Mouse (Mus musculus) ovary, adult 18-20 months (tissue): ENCODE measurements at regions not wholly inside any gene's neighbourhood (a gene's known extent, or its start where the extent isn't known, plus 50 kb on each side); places are given as distances from the start of the nearest gene placed in this dataset.

Experiments
- DNase-seq: peaks from one replicate; pipeline ENCODE4 v3.0.0; 2022; ENCODE audit warnings: low spot score, mixed read lengths

DNA sequence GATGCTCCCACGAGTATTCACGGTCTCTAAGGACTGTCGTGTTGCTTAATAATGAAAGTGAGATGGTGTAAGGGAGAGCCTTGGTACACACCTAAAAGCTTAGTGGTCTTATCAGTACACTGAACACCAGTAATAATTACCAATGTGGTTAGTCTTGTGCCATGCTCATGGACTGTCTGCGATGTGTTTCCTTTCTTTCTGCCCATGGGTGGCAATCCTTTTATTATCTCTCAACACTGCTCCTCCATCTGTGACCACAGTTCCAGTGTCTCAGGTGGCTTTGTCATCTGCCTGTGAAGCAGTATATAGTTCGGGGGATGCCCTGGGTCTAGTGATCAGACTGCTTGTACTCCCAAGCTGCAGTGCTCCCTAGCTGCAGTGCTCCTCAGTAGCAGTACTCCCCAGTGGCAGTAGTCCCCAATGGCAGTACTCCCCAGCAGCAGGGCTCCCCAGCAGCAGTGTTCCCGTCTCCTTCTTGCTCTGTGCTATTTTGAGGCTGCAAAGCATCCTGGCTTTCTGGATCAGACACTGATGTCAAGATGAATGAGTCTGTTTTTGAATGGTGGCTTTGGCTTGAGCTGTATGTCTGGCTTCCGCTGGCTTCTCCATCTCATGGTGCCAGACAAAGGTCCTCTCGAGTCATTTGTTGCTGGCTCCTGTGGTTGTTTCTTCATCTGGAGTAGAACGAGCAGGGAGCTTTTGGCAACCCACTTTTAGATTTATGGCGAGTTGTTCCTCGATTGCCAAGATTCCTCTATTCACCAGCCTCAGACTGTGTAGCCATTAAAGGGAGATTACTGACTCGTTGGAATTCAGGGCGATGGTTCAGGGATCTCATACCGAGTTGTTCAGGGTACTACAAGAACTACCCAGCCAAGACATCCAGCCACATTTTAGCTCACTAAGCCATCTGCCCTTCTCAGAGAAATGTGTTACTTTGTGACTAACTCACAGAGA, 88.4 kb upstream of the Plxnc1 start:
- DNase-seq: peak; percentile 13

DNA sequence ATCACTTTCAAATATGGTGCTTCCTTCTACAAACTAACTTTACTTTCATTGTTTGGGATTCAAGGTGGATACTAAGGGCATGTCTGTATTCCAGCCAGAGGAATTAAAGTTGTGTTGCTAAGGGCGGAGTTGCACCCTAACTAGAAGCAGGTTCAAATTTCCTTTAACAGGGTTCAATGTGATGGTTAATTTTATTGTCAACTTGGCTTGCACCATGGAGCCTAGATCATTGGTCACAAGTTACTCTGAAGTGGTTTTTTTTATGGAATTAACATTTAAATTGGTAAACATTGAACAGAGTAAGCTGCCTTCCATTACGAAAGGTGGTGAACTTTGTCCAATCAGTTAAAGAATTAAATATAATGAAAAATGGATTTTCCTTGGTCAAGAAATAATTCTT, 86.7 kb upstream of the Plxnc1 start:
- DNase-seq: no peak

DNA sequence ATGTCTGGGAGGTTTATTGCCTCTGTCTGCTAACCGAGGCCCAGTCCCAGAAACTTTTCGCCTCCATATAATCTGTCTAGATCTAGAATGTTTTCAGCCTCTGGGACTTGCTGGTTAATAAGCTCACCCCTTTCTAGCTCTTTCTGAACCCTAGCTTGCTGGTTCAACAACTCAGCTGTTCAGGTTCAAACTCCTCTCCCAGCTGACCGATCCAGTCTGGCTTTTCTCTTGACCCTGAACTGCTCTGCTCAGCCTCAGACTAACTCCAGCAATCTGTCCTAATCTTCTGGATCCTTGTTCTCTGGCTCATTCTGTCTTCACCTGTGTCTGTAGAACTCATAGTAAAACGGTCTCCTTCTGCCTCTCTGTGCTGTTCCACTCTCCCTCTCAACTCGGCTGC, 86.2 kb upstream of the Plxnc1 start:
- DNase-seq: no peak

DNA sequence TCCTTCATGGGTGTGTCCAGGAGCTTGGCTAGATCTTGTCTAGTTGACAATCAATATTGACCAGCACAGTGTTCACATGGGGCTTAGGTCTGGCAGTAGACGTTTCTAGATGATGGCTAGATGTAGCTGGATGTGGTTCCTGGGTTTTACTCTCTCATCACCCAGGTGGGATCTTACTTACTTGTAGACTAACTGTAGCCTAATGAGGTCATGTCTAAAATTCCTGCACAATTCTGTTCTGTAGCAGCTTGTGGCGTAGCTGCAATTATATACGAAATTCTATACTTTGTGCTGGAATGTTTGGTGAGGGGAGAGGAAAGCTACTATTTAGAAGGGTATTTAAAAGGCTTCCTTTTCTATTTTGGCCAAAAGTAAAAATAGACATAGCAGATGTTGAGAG, 84.9 kb upstream of the Plxnc1 start:
- DNase-seq: no peak

GRCm38 (mm10) chr10:95025569-95026327, 81.1 kb upstream of the Plxnc1 start:
- no peak for DNase-seq

DNA sequence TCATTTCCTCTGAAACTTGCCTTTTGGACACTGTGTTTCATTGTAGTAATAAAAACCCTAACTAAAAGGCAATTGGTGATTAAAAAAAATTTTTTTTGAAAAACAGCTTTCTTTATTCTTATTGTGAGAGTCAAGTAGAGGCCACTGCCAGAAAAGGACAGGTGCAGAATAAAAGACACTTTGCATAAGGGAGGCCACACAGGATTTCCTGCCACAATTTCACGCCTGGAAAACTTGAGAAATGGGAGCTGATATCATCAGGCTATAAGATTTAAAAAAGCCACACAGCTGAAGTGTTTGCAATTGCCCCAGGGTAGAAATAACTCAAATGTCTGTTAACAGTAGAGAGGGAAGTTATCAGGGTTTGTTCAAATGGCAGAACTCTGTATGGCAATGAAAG, 76.6 kb upstream of the Plxnc1 start:
- DNase-seq: no peak

DNA sequence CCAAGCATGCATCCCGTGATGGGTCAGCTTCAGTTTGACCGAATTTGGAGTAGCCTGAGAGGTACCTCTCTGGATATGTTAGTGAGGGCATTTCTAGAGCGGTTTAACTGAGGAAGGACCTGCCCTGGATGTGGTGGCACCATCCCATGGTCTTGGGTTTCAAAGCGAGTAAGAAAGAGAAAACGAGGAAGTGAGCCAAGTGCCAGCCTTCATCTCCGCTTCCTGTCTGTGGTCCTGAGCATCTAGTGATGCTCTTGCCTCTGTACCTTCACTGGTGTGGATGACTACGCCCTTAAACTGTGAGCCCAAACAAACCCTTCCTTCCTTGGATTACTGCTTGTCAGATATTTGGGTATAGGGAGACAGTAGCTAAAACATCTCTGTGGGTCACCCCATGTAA, 72.3 kb upstream of the Plxnc1 start:
- DNase-seq: no peak

DNA sequence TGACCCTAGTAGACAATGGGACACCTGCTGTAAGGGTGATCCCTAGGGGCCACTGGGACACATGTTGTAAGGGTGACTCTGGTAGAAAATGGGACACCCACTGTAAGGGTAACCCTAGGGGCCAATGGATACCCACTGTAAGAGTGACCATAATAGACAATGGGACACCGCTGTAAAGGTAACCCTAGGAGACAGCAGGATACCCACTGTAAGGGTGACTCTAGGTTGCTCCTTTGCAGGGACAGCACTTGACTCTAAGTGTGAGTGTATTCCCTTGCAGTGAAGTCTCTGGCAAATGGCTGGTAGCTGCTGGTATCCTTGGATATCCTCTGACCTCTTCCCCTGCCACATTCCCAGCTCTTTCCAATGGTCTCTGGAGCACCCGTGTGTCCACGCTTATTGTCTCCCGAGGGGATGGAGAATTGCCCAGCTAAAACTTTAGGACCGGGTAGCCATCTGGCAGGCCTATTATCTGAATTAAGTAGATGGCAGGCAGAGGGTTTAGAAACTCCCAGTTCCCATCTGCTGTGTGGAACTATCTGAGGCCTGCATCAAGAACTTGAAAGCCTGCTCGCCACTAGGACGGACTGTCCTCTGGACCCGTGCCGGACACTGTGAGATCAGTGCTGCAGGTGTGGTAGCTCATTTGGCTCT, 70.8 kb upstream of the Plxnc1 start:
- DNase-seq: no peak

GRCm38 (mm10) chr10:95013946-95014345, 69.3 kb upstream of the Plxnc1 start:
- peak; percentile 75 for DNase-seq

GRCm38 (mm10) chr10:95013213-95013915, 68.7 kb upstream of the Plxnc1 start:
- no peak for DNase-seq

GRCm38 (mm10) chr10:95010333-95010732, 65.7 kb upstream of the Plxnc1 start:
- DNase-seq: no peak

DNA sequence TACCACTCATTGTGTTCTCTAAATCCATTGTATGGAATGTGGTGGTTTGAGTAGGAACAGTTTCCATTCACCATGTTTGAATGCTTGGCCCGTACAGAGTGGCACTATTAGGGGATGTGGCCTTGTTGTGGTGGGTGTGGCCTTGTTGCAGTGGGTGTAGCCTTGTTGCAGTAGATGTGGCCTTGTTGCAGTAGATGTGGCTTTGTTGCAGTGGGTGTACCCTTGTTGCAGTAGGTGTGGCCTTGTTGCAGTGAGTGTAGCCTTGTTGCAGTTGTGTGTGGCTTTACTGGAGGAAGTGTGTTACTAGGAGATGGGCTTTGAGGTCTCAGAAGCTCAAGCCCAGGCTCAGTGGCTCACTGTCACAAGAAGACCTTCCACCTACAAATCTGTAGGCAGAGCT, 64.4 kb upstream of the Plxnc1 start:
- no peak for DNase-seq

GRCm38 (mm10) chr10:95004065-95004763, 59.6 kb upstream of the Plxnc1 start:
- DNase-seq: no peak

- DNase-seq: no peak
These were observed 59.0 kb upstream of the Plxnc1 start for GRCm38 (mm10) chr10:95003621-95004020.

DNA sequence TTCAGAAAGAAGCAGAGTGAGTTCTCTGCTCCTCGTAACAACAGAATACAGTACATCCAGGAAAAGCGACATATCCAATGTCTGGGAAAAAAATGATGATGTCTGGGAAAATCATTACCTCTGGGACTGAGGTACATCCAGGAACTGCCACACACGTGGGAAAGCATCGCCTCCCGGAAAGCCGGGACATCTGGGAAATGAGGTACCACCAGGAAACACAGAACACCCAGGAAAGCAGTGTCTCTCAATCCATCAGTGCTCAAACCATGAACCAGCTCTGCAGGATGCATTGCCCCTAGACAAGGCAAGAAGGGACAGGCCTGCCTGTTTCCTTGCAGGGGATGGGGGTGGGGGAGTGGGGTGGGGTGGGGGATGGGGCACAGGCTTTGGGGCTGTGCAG, 57.0 kb upstream of the Plxnc1 start:
- DNase-seq: no peak

DNA sequence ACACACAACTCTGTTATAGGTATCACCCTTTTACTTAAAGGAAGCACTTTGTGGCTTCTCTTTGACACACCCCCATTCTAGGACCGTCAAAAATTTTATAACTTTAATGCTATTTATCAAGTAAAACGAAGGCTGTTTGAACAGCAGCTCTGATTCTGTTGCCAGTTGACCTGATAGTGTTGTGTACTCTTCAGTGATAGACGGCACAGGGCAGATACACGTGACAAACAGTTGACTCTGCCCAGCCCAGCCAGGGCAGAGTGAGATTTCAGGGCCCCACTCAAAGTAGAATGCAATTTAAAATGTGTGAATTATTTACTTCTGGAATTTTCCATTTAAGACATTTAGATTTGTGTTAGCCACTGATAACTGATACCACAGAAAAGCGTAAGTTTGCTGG, 55.1 kb upstream of the Plxnc1 start:
- no peak for DNase-seq
